Mouse (Mus musculus) heart, adult 2 months (tissue): ENCODE measurements around the gene Olfr62.

Experiments
- CTCF ChIP-seq: fragments of 200-600 bp; IDR thresholded peaks from 2 replicates; pipeline ENCODE4 v1.8.1; 2022; ENCODE audit warnings: antibody characterized with exemption, mild to moderate bottlenecking, moderate library complexity
- EP300 ChIP-seq: fragments of 200-500 bp; IDR thresholded peaks from 2 replicates; pipeline ENCODE4 v1.6.1; 2011; ENCODE audit warnings: low read depth, low read length, control low read depth; ENCODE audit not compliant: insufficient read depth
- POLR2A ChIP-seq: fragments of 200-500 bp; IDR thresholded peaks from 2 replicates; pipeline ENCODE4 v1.6.1; 2011; ENCODE audit warnings: mild to moderate bottlenecking, low read depth, low read length, control low read depth; ENCODE audit not compliant: insufficient read depth

GRCm38 (mm10) chr4:118621781-118622180, 37.0 kb upstream of the Olfr62 start:
- TF ChIP-seq CTCF = no peak
- no peak for TF ChIP-seq EP300
- TF ChIP-seq POLR2A = no peak
